Mouse (Mus musculus) stomach, embryonic 16.5 days (tissue): Measurements from ENCODE around the gene Tbc1d32. TPM values are rescaled to one million over a fixed set of nuclear protein-coding genes. Genes with fewer than 3 reads are reported as not detected.

Source experiments
- ATAC-seq: fragments of 200-750 bp; cut with Nextera tagmentation; 2 replicates; pipeline ENCODE4 v1.8.0; 2017; ENCODE audit warnings: moderate number of reproducible peaks, moderate TSS enrichment; ENCODE audit not compliant: insufficient read depth, low FRiP score
- H3K27ac ChIP-seq: fragments of 300-500 bp; sonication (generic); 2 replicates; pipeline ENCODE4 v1.5.1; 2014; ENCODE audit warnings: low read length
- H3K27me3 ChIP-seq: fragments of 300-500 bp; sonication (generic); 2 replicates; pipeline ENCODE4 v1.6.1; 2014; ENCODE audit warnings: low read length, control low read depth, mixed read lengths; ENCODE audit not compliant: control insufficient read depth, insufficient read depth
- H3K36me3 ChIP-seq: fragments of 300-500 bp; sonication (generic); 2 replicates; pipeline ENCODE4 v1.6.1; 2014; ENCODE audit warnings: low read length; ENCODE audit not compliant: control insufficient read depth, insufficient read depth
- H3K4me1 ChIP-seq: fragments of 300-500 bp; sonication (generic); 2 replicates; pipeline ENCODE4 v1.6.1; 2014; ENCODE audit warnings: low read length, control low read depth, mixed read lengths; ENCODE audit not compliant: control insufficient read depth, insufficient read depth
- H3K4me2 ChIP-seq: fragments of 300-500 bp; sonication (generic); 2 replicates; pipeline ENCODE4 v1.6.1; 2014; ENCODE audit warnings: low read depth, low read length, mixed read lengths
- H3K4me3 ChIP-seq: fragments of 300-500 bp; sonication (generic); replicated peaks from 2 replicates; pipeline ENCODE4 v1.5.1; 2014; ENCODE audit warnings: mild to moderate bottlenecking, low read length
- H3K9ac ChIP-seq: fragments of 300-500 bp; sonication (generic); 2 replicates; pipeline ENCODE4 v1.6.1; 2014; ENCODE audit warnings: low read length
- H3K9me3 ChIP-seq: fragments of 300-500 bp; sonication (generic); replicated peaks from 2 replicates; pipeline ENCODE4 v1.6.1; 2016; ENCODE audit warnings: low read length, control low read depth; ENCODE audit not compliant: control insufficient read depth
- WGBS: fragments of 180-500 bp; shearing (Covaris S2); extraction: QIAGEN DNeasy Blood & Tissue Kit; methylation state at CpG from one replicate; pipeline ENCODE4 v1.1.7; 2014; 5-methylcytosine and 5-hydroxymethylcytosine counted together
- polyA plus RNA-seq: library from polyadenylated mRNA; unstranded; fragments of >200 nt; fragmentation: Nextera tagmentation; extraction: Ambion mirVana; gene quantifications from 2 replicates; pipeline ENCODE4 v1.2.1, GENCODE M21; 2015

The Tbc1d32 gene
- polyA plus RNA-seq, result 3.3 and 3.6 TPM in 2 replicates

DNA sequence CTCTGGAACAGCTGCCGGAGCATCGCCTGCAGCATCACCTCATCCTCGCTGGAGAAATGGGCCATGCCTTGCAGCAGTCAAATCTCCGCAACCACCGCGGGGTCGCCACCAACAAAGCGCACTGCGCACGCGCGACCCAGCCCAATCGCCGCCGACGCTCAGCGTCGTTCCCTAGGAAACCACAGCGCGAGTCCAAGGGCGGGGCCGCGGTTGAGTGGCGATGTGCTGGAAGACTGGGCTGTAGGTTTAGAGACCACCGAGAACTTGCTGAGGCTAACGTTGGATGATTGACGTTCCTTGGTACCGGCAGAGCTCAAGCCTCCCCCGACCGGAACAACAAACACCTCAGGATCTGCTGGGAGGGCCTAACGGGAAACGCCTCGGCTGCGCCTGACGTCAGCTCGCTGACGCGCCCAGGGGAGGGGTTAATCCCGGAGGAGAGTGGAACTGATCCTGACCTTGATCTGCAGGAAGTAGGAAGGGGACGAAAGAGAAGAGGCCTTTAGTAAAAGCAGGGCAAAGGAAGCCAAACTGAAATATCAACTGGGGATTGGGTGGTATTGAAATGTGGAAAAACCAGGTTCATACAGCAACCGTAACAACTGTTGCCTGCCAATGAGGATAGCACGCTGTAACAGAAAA, at the start of gene Tbc1d32:
TSS of gene Tbc1d32 (minus strand) at position 122 of the 642 bp plus-strand sequence.
- ATAC-seq, result peak; percentile 98
- H3K9me3 ChIP-seq, result no peaks in the 10 kb centered on the region
- no peaks in the 10 kb centered on the region for H3K27me3 ChIP-seq
- no peaks in the 10 kb centered on the region for H3K4me1 ChIP-seq
- no peaks in the 10 kb centered on the region for H3K36me3 ChIP-seq
- WGBS, result 3% methylated on average over 42 of the region's 42 CpGs
- peak within 1 kb of the TSS; percentile 43 for H3K27ac ChIP-seq
- H3K4me2 ChIP-seq, result peak within 1 kb of the TSS; percentile 64
- peak within 1 kb of the TSS; percentile 63 for H3K4me3 ChIP-seq
- peak within 1 kb of the TSS; percentile 81 for H3K9ac ChIP-seq

DNA sequence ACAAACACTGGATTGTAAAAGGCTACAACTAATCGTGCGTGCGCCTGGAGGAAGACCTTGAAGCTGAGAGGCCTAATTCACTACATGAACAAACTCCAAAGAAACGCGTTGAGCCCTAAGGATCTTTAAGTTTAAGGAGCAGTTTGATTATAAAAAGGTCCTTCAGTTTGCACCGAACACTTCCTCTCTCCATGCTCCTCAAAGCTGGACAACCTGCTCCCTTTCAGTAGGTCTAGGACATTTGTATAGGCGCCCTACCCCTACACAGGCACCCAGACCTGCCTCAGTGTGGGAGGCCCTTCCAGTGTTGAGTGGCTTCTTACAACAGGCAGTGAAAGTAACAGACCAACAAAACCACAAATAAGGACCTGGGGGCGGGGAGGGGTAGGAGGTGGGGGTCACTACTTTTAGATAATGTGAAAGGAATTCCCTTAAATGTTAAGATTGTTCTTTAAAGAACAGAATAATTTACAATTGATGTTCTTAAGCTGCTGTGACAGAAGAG, 666 bp downstream of the Tbc1d32 start:
- no peaks in the 10 kb centered on the region for H3K9me3 ChIP-seq
- peak overlapping the region; percentile 63 for H3K4me3 ChIP-seq
- no peak for ATAC-seq
- 72% methylated on average over 8 of the region's 8 CpGs for WGBS
- no peak overlapping the region for H3K27ac ChIP-seq
- H3K4me1 ChIP-seq, result no peaks in the 10 kb centered on the region
- H3K36me3 ChIP-seq, result no peaks in the 10 kb centered on the region
- peak overlapping the region; percentile 64 for H3K4me2 ChIP-seq
- peak overlapping the region; percentile 45; the same call in 1 of the 2 replicates for H3K9ac ChIP-seq
- H3K27me3 ChIP-seq, result no peaks in the 10 kb centered on the region

DNA sequence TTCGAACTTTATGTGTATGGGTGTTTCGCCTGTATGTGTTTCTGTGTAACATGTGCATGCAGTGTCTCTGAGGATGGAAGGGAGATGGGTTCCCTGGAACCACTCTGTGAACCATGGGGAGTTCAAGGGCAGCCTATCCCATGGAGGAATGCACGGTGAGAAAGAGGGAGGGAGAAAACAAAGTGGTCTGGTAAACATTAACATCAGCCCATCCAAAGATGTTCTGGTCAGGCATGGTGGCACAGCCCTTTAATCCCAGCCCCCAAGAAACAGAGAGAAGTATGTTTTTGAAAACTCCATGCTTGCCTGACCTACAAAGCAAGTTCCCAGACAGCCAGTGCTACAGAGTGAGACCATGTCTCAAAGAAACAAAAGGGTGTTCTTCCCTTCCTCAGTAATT, 12.7 kb downstream of the Tbc1d32 start:
- no peak for ATAC-seq
- Histone ChIP-seq H3K9me3 (no peaks in the 10 kb centered on the region), H3K27me3 (no peaks in the 10 kb centered on the region), H3K27ac (no peak overlapping the region), H3K4me3 (no peak overlapping the region), H3K4me1 (no peaks in the 10 kb centered on the region), H3K4me2 (no peak overlapping the region), H3K36me3 (no peaks in the 10 kb centered on the region), H3K9ac (no peak overlapping the region)
- WGBS, result 77% methylated on average over 3 of the region's 3 CpGs

DNA sequence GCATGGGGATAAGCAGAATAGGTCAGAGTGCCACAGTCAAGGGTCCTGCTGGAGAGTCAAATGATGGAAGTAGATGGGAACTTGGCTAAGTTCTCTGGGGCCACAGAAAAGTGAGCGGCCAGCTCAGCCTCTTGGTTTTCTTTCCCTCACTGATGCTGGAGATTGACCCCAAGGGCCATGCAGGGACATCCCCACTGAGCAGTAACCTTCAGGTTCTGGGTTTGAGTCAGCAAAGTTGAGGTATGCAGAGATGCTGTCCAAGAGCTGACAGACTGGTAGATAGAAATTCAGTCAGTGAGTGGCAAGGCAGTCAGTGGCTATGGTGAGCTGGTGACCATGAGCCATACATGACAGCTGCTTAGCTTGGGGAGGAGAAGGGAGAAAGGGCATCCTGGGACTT, 18.1 kb downstream of the Tbc1d32 start:
- no peaks in the 10 kb centered on the region for H3K4me1 ChIP-seq
- no peak overlapping the region for H3K4me3 ChIP-seq
- no peak overlapping the region for H3K9ac ChIP-seq
- no peak overlapping the region for H3K27ac ChIP-seq
- H3K9me3 ChIP-seq, result no peaks in the 10 kb centered on the region
- H3K36me3 ChIP-seq, result no peaks in the 10 kb centered on the region
- ATAC-seq, result no peak
- 85% methylated on average over 1 of the region's 1 CpGs for WGBS
- H3K4me2 ChIP-seq, result no peak overlapping the region
- H3K27me3 ChIP-seq, result no peaks in the 10 kb centered on the region

DNA sequence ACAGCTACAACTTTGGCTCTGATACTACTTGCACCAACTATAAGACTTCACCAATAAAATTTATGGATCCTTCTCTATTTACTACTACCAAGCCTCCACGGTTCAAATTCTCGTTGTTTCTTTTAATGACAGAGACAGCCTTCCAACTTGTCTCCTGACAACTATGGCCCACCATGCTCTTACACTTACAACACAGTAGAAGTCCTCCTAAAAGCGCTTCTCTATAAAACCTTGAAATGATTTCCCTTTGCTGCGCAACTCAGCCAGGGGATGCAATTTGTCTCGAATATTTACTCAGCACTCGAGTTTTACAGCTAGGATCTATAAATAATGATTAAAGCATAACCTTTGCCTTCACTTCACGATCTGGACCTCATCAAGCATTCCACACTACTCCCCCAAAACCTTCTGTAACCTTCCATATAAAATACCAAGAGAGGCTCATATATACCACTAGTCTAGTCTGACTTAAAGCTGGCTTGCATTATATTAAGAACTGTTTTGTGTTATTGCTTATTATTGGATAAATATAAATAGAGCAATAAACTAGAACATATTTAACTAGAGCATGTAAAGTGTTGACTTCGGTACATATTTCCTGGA, 21.6 kb downstream of the Tbc1d32 start:
- no peaks in the 10 kb centered on the region for H3K9me3 ChIP-seq
- H3K27me3 ChIP-seq, result no peaks in the 10 kb centered on the region
- no peak for ATAC-seq
- H3K9ac ChIP-seq, result no peak overlapping the region
- no peak overlapping the region for H3K4me3 ChIP-seq
- no peaks in the 10 kb centered on the region for H3K4me1 ChIP-seq
- no peak overlapping the region for H3K4me2 ChIP-seq
- H3K36me3 ChIP-seq, result no peaks in the 10 kb centered on the region
- no peak overlapping the region for H3K27ac ChIP-seq
- WGBS, result 49% methylated on average over 8 of the region's 8 CpGs

DNA sequence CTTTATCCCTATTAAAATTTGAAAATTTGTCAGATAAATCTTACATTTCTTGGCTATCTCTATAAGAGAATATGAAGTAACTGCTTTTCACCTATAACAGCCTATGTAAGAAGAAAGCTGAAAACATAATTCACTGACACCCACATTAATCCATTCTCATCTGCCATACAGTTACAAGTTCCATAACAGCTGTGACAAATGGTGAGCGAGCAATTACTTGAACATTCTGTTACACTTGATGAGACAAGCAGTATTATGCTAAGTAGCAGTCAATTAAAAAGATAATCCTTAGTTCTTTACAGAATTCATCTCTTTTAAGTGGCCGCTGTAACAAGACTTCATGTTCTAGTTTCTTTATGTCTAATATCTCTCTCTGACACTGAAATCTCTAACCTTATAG, 24.1 kb downstream of the Tbc1d32 start:
- no peaks in the 10 kb centered on the region for H3K36me3 ChIP-seq
- H3K4me3 ChIP-seq, result no peak overlapping the region
- no peaks in the 10 kb centered on the region for H3K27me3 ChIP-seq
- H3K4me2 ChIP-seq, result no peak overlapping the region
- WGBS, result 88% methylated on average over 2 of the region's 2 CpGs
- no peak overlapping the region for H3K9ac ChIP-seq
- H3K27ac ChIP-seq, result no peak overlapping the region
- ATAC-seq, result no peak
- no peaks in the 10 kb centered on the region for H3K9me3 ChIP-seq
- no peaks in the 10 kb centered on the region for H3K4me1 ChIP-seq

DNA sequence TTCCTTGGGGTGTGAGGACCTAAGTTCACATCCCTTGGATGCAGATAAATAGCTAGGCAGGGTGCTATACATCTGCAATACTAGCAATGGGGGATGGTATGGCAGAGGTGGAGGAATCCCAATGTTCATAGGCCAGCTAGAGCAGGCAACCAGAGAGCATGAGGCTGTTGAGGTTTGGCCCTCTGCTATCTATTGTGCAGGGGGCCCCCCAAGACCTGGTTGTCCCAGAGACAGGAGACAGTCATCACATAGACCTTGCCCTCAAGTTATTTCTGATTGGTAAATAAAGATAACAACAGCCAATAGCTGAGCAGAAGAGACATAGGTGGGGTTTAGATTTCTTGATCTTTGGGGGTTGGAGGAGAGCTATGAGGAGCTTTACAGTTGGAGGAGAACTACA, 28.6 kb downstream of the Tbc1d32 start:
- no peak overlapping the region for H3K27ac ChIP-seq
- H3K9ac ChIP-seq, result no peak overlapping the region
- H3K4me3 ChIP-seq, result no peak overlapping the region
- no peaks in the 10 kb centered on the region for H3K9me3 ChIP-seq
- H3K4me2 ChIP-seq, result no peak overlapping the region
- H3K36me3 ChIP-seq, result no peaks in the 10 kb centered on the region
- no peaks in the 10 kb centered on the region for H3K27me3 ChIP-seq
- no peaks in the 10 kb centered on the region for H3K4me1 ChIP-seq
- no peak for ATAC-seq

DNA sequence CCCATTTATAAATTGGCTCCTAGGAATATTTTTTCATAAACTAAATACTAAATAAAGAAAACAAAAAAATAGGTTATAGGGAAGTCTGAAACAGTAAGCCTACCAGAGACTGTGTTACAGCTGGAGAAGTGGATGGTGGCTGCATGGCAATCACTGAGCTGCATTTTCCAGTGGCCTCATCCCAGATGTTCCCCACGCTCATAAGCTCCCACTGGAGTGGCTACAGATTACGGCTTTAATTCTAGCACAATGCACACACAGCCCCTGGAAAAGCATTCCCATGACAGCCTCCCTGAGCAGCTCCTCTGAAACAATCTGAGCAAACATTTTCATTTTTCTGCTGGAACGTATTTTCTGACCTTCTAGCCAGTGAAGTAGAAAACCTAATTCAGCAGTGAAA, 29.8 kb downstream of the Tbc1d32 start:
- Histone ChIP-seq H3K9me3 (no peaks in the 10 kb centered on the region), H3K9ac (no peak overlapping the region), H3K4me2 (no peak overlapping the region), H3K27ac (no peak overlapping the region), H3K36me3 (no peaks in the 10 kb centered on the region), H3K27me3 (no peaks in the 10 kb centered on the region), H3K4me3 (no peak overlapping the region), H3K4me1 (no peaks in the 10 kb centered on the region)
- 81% methylated on average over 3 of the region's 3 CpGs for WGBS
- ATAC-seq, result no peak

DNA sequence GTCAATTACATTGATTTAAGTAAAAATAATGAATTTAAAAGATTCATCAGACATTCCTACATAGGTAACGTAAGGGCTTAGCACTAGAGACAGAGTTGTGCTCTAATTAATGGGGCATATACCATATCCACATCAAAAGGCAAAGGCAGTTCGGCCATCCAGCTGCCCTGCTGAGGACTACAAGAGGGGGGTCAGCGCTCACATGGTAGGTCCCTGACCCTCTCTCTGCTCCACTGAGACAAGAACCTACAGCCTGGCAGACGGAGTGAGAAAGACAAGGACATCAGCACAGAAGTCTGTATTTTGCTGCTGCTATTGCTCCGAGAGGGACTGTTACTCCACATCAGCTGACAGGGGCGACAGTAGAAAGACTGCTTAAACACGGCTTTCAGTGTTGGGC, 34.2 kb downstream of the Tbc1d32 start:
- WGBS, result 89% methylated on average over 7 of the region's 7 CpGs
- Histone ChIP-seq H3K9me3 (no peaks in the 10 kb centered on the region), H3K36me3 (no peaks in the 10 kb centered on the region), H3K27ac (no peak overlapping the region), H3K27me3 (no peaks in the 10 kb centered on the region), H3K4me2 (no peak overlapping the region), H3K4me3 (no peak overlapping the region), H3K4me1 (no peaks in the 10 kb centered on the region), H3K9ac (no peak overlapping the region)
- ATAC-seq, result no peak
